Mouse (Mus musculus): ENCODE data around the gene Crebl2.

The Crebl2 gene

DNA sequence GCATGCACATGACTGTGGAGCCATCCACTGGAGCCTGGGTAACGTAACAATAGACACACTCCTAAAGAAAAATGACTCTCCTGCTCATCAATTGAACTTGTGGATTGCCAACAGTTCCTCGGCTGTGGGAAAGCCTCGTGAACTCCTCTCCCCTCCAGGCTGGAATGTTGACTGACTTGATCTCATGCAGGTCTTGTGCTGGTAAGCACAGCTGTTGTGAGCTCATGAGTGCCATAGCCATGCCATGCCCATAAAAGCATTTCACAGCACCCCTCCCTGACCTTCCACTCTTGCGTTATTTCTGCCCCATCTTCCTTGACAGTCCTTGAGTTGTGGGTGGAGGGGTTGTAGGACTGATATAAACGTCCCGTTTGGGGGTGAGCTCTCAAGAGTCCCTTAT, 9.5 kb upstream of the Crebl2 start:
- DNase-seq (ENCODE audit: low spot score), result no peak

GRCm38 (mm10) chr6:134822844-134823243, 7.1 kb upstream of the Crebl2 start:
- peak; percentile 19 for DNase-seq (ENCODE audit: low spot score)

GRCm38 (mm10) chr6:134830776-134831175, 822 bp downstream of the Crebl2 start:
- DNase-seq (ENCODE audit: low spot score), result no peak

DNA sequence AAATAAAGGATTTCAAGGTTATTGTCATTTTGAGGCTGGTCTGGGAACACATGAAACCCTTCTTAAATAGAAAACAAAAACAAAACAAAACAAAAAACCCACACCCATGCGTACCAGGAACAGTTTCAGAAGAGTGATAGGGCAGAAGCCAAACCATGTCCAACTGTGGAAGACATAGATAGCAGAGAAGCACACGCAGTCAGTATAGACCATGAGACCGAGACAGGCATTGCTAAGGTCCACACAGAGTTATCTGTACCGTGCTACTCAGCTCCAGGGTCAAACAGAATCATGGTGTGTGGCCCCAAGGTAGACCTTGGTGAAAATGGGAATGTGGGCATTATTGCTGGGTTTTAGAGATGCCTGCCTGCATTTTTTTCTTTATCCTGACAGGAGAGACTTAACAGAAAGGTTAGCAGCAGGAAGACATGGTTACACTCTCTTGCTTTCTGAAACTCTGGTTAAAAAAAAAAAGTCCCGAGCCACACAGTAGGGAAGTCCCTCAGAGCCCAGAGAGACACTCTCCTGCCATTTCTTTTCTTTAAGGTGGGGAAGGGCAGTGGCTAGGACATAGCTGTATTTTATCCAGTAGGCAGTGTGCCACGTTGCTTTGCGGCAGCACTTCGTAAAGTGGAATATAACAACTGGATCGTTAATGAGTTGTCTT, 4.8 kb downstream of the Crebl2 start:
- DNase-seq (ENCODE audit: low spot score), result no peak

GRCm38 (mm10) chr6:134838111-134838510, 8.2 kb downstream of the Crebl2 start:
- no peak for DNase-seq (ENCODE audit: low spot score)

GRCm38 (mm10) chr6:134840346-134840745, 10.4 kb downstream of the Crebl2 start:
- no peak for DNase-seq (ENCODE audit: low spot score)

DNA sequence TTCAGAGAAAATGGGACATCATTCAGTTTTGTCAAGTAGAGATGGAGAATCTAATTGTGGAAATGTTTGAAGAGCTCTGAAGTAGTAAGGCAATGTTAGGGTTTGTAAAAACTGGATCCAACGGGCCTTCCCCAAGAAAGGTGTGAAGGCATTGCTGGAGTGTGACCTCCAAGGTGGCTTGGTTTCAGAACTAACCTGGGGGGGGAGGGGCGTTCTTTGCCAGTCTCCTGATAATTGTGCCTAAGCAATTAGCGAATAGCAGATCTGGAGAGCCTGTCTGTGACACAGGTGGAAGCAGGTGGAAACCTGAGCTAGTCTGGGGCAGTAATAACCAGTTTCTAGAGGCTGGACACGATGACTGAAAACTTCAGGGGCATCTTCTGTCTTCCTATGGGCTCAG, 15.8 kb downstream of the Crebl2 start:
- DNase-seq (ENCODE audit: low spot score), result no peak

DNA sequence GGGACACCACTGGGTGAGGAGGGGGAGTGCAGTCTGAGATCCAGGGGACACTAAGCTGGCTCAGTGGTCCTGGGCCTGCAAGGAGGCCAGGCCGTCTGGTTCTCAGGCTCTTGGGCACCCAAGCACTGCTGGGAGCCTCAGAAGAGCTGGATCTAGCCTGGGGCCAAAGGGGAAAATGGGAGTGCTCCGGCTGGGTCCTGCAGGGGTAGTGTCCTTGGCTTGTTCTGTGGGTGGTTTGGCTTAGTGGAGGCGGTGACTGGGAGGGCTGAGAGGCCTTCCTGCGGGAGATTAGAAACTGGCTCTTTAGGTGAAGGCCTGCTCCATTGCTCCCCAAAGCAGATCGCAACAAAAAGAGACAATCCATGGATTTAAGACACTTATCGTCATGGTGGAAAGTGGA, 16.4 kb downstream of the Crebl2 start:
- DNase-seq (ENCODE audit: low spot score), result no peak

GRCm38 (mm10) chr6:134847550-134847949, 17.6 kb downstream of the Crebl2 start:
- no peak for DNase-seq (ENCODE audit: low spot score)

GRCm38 (mm10) chr6:134848197-134848890, 18.4 kb downstream of the Crebl2 start:
- no peak for DNase-seq (ENCODE audit: low spot score)

- DNase-seq (ENCODE audit: low spot score), result no peak
Observed at GRCm38 (mm10) chr6:134849461-134849860, 19.5 kb downstream of the Crebl2 start.

DNA sequence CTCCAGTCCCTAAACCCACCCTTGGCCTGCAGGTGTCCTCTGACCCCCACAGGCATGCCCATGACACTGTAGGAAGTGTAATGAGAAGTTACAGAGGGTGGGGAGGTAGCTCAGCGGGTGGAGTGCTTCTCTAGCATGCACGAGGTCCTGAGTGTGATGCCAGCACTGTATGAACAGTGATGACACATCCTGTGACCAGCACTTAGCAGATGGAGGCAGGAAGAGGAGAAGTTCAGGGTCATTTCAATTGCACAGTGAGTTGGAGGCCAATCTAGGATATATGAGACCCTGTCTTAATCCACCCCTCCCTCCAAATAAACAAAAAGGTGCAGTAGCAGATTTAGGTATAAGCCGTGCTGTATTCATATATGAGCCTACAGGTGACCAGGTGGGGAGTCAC, 20.0 kb downstream of the Crebl2 start:
- DNase-seq (ENCODE audit: low spot score), result no peak

DNA sequence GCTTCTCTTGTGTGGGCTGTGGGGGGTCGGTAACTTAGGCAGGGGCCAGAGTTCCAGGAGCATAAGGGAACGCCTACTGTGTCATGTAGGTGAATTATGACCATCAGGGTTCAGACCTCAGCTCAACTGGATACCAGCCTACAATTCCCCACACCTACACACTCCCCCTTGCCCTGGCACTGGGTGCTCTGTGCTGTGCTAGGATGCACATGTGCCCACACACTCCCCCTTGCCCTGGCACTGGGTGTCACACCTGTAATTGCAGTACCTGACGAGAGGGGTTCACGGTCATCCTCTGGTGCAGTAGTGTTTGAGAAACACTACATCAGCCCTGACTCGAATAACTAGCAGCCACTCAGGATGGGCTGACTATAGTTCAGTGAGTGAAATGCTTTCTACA, 24.8 kb downstream of the Crebl2 start:
- no peak for DNase-seq (ENCODE audit: low spot score)

GRCm38 (mm10) chr6:134855926-134856325, 26.0 kb downstream of the Crebl2 start:
- no peak for DNase-seq (ENCODE audit: low spot score)

- DNase-seq (ENCODE audit: low spot score), result no peak
Observed at GRCm38 (mm10) chr6:134859021-134859420, 29.1 kb downstream of the Crebl2 start.

DNA sequence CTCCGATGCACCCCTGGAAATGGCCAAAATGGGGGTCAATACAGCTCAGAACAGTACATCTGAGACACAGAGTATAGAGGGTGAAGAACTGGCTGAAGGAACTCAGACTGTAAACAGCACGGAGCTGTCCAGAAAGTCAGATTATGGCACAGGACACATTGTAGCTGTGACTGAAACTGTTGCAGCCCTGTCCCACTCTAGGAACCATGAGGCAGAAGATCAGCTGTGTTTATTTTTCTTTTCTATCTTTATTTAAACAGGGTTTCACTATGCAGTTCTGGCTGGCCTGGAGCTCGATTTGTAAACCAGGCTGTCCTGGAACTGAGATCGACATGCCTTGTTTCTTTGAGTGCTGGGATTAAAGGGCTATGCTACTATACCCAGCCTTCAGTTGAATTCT, 30.3 kb downstream of the Crebl2 start:
- no peak for DNase-seq (ENCODE audit: low spot score)

GRCm38 (mm10) chr6:134861386-134861785, 31.4 kb downstream of the Crebl2 start:
- no peak for DNase-seq (ENCODE audit: low spot score)

- DNase-seq (ENCODE audit: low spot score), result no peak
Observed at GRCm38 (mm10) chr6:134862671-134863104, 32.7 kb downstream of the Crebl2 start.

GRCm38 (mm10) chr6:134863146-134863545, 33.2 kb downstream of the Crebl2 start:
- DNase-seq (ENCODE audit: low spot score), result peak; percentile 69

- no peak for DNase-seq (ENCODE audit: low spot score)
Observed at GRCm38 (mm10) chr6:134866113-134866512, 36.2 kb downstream of the Crebl2 start.

- DNase-seq (ENCODE audit: low spot score), result peak; percentile 51
Observed at GRCm38 (mm10) chr6:134867325-134867724, 37.4 kb downstream of the Crebl2 start.

GRCm38 (mm10) chr6:134870209-134870742, 40.3 kb downstream of the Crebl2 start:
- DNase-seq (ENCODE audit: low spot score), result no peak

DNA sequence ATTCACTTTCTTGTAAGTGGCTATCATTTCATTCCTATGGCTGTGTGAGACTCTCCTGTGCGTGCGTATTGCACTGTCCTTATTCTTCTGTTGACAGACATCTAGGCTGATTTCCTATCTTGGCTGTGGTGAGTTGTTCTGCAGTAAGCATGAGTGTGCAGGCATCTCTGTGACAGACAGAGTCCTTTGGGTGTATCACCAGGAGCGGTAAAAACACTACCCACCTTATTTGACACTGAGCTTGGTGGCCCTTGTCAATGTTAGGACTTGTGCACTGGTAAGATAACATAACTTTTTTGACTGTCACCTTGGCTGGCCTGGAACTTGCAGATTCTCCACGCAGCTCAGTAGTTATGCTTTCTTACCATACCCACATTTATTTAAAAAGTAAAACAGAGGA, 40.9 kb downstream of the Crebl2 start:
- DNase-seq (ENCODE audit: low spot score), result no peak

GRCm38 (mm10) chr6:134872236-134872635, 42.3 kb downstream of the Crebl2 start:
- DNase-seq (ENCODE audit: low spot score), result no peak
